Mouse (Mus musculus) liver, embryonic 14.5 days (tissue): ENCODE data around the gene Ppp2r3a.

ENCODE experiments used
- CTCF ChIP-seq: IDR thresholded peaks from 2 replicates; pipeline ENCODE4 v1.5.1; 2016; ENCODE audit warnings: antibody characterized with exemption, low read depth, control low read depth
- EP300 ChIP-seq: IDR thresholded peaks from 2 replicates; pipeline ENCODE4 v1.6.1; 2016; ENCODE audit warnings: antibody characterized with exemption, low read depth

GRCm38 (mm10) chr9:101181291-101181690, 70.3 kb downstream of the Ppp2r3a start:
- no peak for TF ChIP-seq CTCF
- no peak for TF ChIP-seq EP300
